Mouse (Mus musculus) embryonic facial prominence, embryonic 10.5 days (tissue): ENCODE measurements around the gene Tsc22d3. TPM values are rescaled to one million over a fixed set of nuclear protein-coding genes. Genes with fewer than 3 reads are reported as not detected.
A peak's percentile ranks its signal among the peaks of the same experiment; 100 is the strongest.
"Not testable (repeated sequence)": the region's sequence is repeated elsewhere in the genome, so short reads cannot be mapped to it uniquely, and the experiment has no call there.

Source experiments
- DNase-seq: peaks from one replicate; pipeline ENCODE4 v3.0.0-alpha.2; 2017; ENCODE audit warnings: low spot score
- H3K27ac ChIP-seq: fragments of 300-500 bp; sonication (generic); replicated peaks from 2 replicates; pipeline ENCODE4 v1.5.1; 2016; ENCODE audit warnings: mild to moderate bottlenecking
- H3K27me3 ChIP-seq: fragments of 300-500 bp; sonication (generic); replicated peaks from 2 replicates; pipeline ENCODE4 v1.6.1; 2016; ENCODE audit warnings: low read depth, mild to moderate bottlenecking; ENCODE audit not compliant: poor library complexity, severe bottlenecking
- H3K36me3 ChIP-seq: fragments of 300-500 bp; sonication (generic); replicated peaks from 2 replicates; pipeline ENCODE4 v1.6.1; 2016; ENCODE audit warnings: mild to moderate bottlenecking, moderate library complexity
- H3K4me1 ChIP-seq: fragments of 300-500 bp; sonication (generic); 2 replicates; pipeline ENCODE4 v1.6.1; 2016
- H3K4me3 ChIP-seq: fragments of 300-500 bp; sonication (generic); 2 replicates; pipeline ENCODE4 v1.5.1; 2016; ENCODE audit warnings: mild to moderate bottlenecking, moderate library complexity
- H3K9me3 ChIP-seq: fragments of 300-500 bp; sonication (generic); 2 replicates; pipeline ENCODE4 v1.6.1; 2016; ENCODE audit warnings: mild to moderate bottlenecking
- WGBS: fragments of 180-500 bp; shearing (Covaris S2); methylation state at CpG from one replicate; pipeline ENCODE4 v1.1.7; 2016; 5-methylcytosine and 5-hydroxymethylcytosine counted together
- polyA plus RNA-seq: library from polyadenylated mRNA; unstranded; fragments of >200 nt; fragmentation: Nextera tagmentation; extraction: Ambion mirVana; gene quantifications from 2 replicates; pipeline ENCODE4 v1.2.1, GENCODE M21; 2016

The Tsc22d3 gene
- polyA plus RNA-seq, 1 experiment from 2014 or later, result 115 TPM

- no peak for DNase-seq
- H3K4me1 ChIP-seq, result peaks cover 17% of the 10 kb centered on the region
- H3K27me3 ChIP-seq, result peaks cover 90% of the 10 kb centered on the region
- WGBS, result 62% methylated on average over 15 of the region's 15 CpGs
- no peaks in the 10 kb centered on the region for H3K36me3 ChIP-seq
- no peaks in the 10 kb centered on the region for H3K9me3 ChIP-seq
- no peak overlapping the region for H3K4me3 ChIP-seq
- no peak overlapping the region for H3K27ac ChIP-seq
These were observed 94.8 kb downstream of the Tsc22d3 start for GRCm38 (mm10) chrX:140505497-140506238.

- no peaks in the 10 kb centered on the region for H3K9me3 ChIP-seq
- peaks cover 9% of the 10 kb centered on the region; the same call in 1 of the 2 replicates for H3K4me1 ChIP-seq
- H3K36me3 ChIP-seq, result no peaks in the 10 kb centered on the region
- H3K27ac ChIP-seq, result no peak overlapping the region
- DNase-seq, result peak; percentile 76
- no peak overlapping the region for H3K4me3 ChIP-seq
- 9% methylated on average over 7 of the region's 7 CpGs for WGBS
- H3K27me3 ChIP-seq, result peaks cover 91% of the 10 kb centered on the region
These were observed 96.6 kb downstream of the Tsc22d3 start for GRCm38 (mm10) chrX:140503905-140504304.

- Histone ChIP-seq H3K27ac (no peak overlapping the region), H3K4me1 (peaks cover 9% of the 10 kb centered on the region; the same call in 1 of the 2 replicates), H3K36me3 (no peaks in the 10 kb centered on the region), H3K4me3 (no peak overlapping the region), H3K9me3 (no peaks in the 10 kb centered on the region), H3K27me3 (peaks cover 83% of the 10 kb centered on the region)
- no peak for DNase-seq
- 70% methylated on average over 9 of the region's 9 CpGs for WGBS
These were observed 98.8 kb downstream of the Tsc22d3 start for GRCm38 (mm10) chrX:140501401-140502301.

- 81% methylated on average over 5 of the region's 5 CpGs for WGBS
- Histone ChIP-seq H3K9me3 (no peaks in the 10 kb centered on the region), H3K36me3 (no peaks in the 10 kb centered on the region), H3K4me1 (0 out of 2 replicates have a peak, but pooled peaks cover 3% of the 10 kb centered on the region), H3K4me3 (no peak overlapping the region), H3K27me3 (peaks cover 79% of the 10 kb centered on the region), H3K27ac (no peak overlapping the region)
- DNase-seq, result no peak
These were observed 100.2 kb downstream of the Tsc22d3 start for GRCm38 (mm10) chrX:140500306-140500705.

GRCm38 (mm10) chrX:140498431-140498830, 102.0 kb downstream of the Tsc22d3 start:
- H3K27me3 ChIP-seq, result peaks cover 81% of the 10 kb centered on the region
- H3K27ac ChIP-seq, DNase-seq, H3K4me1 ChIP-seq, H3K4me3 ChIP-seq, H3K9me3 ChIP-seq, H3K36me3 ChIP-seq: not testable (repeated sequence)
- 70% methylated on average over 4 of the region's 4 CpGs for WGBS

GRCm38 (mm10) chrX:140494170-140494569, 106.3 kb downstream of the Tsc22d3 start:
- DNase-seq, result no peak
- Histone ChIP-seq H3K9me3 (no peaks in the 10 kb centered on the region), H3K36me3 (no peaks in the 10 kb centered on the region), H3K27me3 (peaks cover 85% of the 10 kb centered on the region), H3K4me1 (no peaks in the 10 kb centered on the region), H3K27ac (no peak overlapping the region), H3K4me3 (no peak overlapping the region)
- WGBS, result 89% methylated on average over 6 of the region's 6 CpGs

GRCm38 (mm10) chrX:140493527-140494029, 106.9 kb downstream of the Tsc22d3 start:
- WGBS, result 67% methylated on average over 7 of the region's 7 CpGs
- no peaks in the 10 kb centered on the region for H3K9me3 ChIP-seq
- no peaks in the 10 kb centered on the region for H3K36me3 ChIP-seq
- H3K4me1 ChIP-seq, result no peaks in the 10 kb centered on the region
- DNase-seq, result no peak
- H3K27ac ChIP-seq, result no peak overlapping the region
- H3K27me3 ChIP-seq, result peaks cover 91% of the 10 kb centered on the region
- no peak overlapping the region for H3K4me3 ChIP-seq

GRCm38 (mm10) chrX:140491884-140492571, 108.4 kb downstream of the Tsc22d3 start:
- no peak for DNase-seq
- Histone ChIP-seq H3K27me3 (peaks cover 87% of the 10 kb centered on the region), H3K4me3 (no peak overlapping the region), H3K4me1 (no peaks in the 10 kb centered on the region), H3K36me3 (no peaks in the 10 kb centered on the region), H3K9me3 (no peaks in the 10 kb centered on the region), H3K27ac (no peak overlapping the region)
- 61% methylated on average over 10 of the region's 10 CpGs for WGBS

- Histone ChIP-seq H3K36me3 (no peaks in the 10 kb centered on the region), H3K9me3 (no peaks in the 10 kb centered on the region), H3K27me3 (peaks cover 92% of the 10 kb centered on the region), H3K27ac (no peak overlapping the region), H3K4me3 (no peak overlapping the region), H3K4me1 (no peaks in the 10 kb centered on the region)
- DNase-seq, result no peak
- 87% methylated on average over 3 of the region's 3 CpGs for WGBS
These were observed 110.3 kb downstream of the Tsc22d3 start for GRCm38 (mm10) chrX:140490203-140490602.

Other genes with a start within 250 kb of the Tsc22d3 start
- gene Prps1, start 144.0 kb downstream of the Tsc22d3 start, polyA plus RNA-seq, result 89.6 TPM in 2 replicates
- 1.7 and 1.8 TPM in 2 replicates for gene Mid2, start 63.9 kb upstream of the Tsc22d3 start, polyA plus RNA-seq
- gene Tex13b, start 212.8 kb upstream of the Tsc22d3 start, polyA plus RNA-seq, result not detected in 2 replicates